Mouse (Mus musculus) myocyte (in vitro differentiated cells): Measurements from ENCODE around the gene Vps37d.

ENCODE experiments used
- POLR2A ChIP-seq: IDR thresholded peaks from one replicate; pipeline ENCODE4 v1.6.1; 2011; ENCODE audit warnings: low read depth, mild to moderate bottlenecking, control low read depth, moderate library complexity; ENCODE audit not compliant: insufficient read length
- REST ChIP-seq: IDR thresholded peaks from one replicate; pipeline ENCODE4 v1.6.1; 2011; ENCODE audit warnings: mild to moderate bottlenecking, control low read depth, moderate library complexity; ENCODE audit not compliant: insufficient read depth, insufficient read length
- USF1 ChIP-seq: IDR thresholded peaks from one replicate; pipeline ENCODE4 v1.6.1; 2011; ENCODE audit warnings: low read depth, mild to moderate bottlenecking, control low read depth, moderate library complexity

DNA sequence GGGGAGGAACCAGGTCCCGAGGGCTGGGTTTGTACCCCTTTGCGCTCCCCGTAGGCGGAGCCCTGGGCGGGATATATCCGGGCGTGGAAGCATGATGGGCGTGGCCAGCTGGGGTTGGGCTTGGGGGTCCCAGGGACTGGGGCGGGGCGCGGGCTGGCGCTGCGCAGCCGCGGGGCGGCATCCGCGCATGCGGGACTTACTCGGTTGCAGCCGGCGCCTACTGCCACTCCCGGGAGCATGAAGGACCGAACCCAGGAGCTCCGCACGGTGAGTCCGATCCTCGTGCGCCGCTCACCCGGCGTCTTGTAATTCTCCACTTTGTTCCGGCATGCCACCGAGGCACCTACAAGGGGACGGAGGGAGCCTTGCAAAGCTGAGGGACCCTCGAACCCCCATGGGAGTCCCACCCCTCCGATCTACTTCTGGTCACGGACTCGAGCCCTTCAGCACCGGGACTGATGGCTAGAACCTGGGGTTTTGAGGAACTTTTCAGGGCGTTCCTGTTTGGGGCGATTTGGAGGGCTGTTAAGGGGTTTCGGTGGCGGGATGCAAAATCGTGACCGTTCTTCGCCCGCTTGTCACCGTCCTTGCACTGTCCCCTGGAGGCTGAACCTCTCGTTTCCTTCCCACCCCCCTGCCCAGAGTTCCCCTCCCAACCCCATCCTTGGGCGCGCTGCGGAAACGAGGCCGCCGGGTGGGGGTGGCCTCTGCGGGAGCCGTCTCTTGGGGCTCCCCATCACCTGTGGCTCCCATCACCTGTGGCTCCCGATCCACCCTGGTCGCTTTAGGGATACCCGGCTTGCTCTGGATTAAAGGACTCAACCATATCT is 54.5 kb downstream of the Vps37d start, which contains the start of gene Stx1a:
- TF ChIP-seq USF1 (no peak), POLR2A (peak; percentile 89), REST (no peak)
